Mouse (Mus musculus): ENCODE measurements around the gene Wwc2.
A peak's percentile ranks its signal among the peaks of the same experiment; 100 is the strongest.

The Wwc2 gene

GRCm38 (mm10) chr8:47892419-47892818 lies 98.3 kb downstream of the Wwc2 start:
- DNase-seq, result no peak

GRCm38 (mm10) chr8:47891641-47892040 lies 99.1 kb downstream of the Wwc2 start:
- no peak for DNase-seq

- DNase-seq, result no peak
Measured at GRCm38 (mm10) chr8:47890814-47891210, 99.9 kb downstream of the Wwc2 start.

GRCm38 (mm10) chr8:47889936-47890813 lies 100.5 kb downstream of the Wwc2 start:
- no peak for DNase-seq

- DNase-seq, result no peak
Measured at GRCm38 (mm10) chr8:47888841-47889570, 101.7 kb downstream of the Wwc2 start.

- DNase-seq, result no peak
Measured at GRCm38 (mm10) chr8:47884306-47884705, 106.4 kb downstream of the Wwc2 start.

DNA sequence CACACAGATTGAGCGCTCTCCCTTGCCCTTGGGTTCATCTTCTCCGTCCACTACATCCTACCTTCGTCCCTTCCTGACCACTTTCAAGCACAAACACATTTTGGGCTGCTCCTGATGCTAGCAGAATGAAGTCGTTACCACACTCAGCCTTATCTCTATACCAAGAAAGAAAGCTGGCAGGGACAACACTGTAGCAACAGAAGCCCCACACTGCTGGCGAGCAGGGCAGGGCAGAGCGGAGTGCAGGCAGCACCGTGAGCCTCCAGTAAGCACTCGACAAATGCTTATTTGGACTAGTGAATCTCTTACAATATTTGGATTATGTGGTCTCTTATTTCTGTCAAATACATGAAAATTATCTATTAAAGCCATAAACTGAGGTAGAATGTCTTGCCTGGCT lies 107.0 kb downstream of the Wwc2 start:
- no peak for DNase-seq

DNA sequence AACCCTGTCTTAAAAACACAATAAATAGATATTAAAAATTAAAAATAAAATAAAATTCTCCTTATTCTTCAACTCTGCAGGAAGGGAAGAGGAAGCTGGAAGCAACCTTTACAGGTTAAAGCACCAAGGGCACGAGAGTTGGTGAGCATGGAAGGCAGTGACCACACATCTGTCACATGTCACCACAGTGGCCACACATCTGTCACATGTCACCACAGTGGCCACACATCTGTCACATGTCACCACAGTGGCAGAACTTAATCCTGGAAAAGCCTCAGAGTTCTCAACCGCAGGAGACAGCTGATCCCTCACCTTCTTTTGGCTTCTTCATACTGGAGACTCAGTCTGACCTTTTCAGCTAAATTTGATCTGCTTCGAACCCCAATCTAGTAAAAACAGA lies 112.2 kb downstream of the Wwc2 start:
- no peak for DNase-seq

DNA sequence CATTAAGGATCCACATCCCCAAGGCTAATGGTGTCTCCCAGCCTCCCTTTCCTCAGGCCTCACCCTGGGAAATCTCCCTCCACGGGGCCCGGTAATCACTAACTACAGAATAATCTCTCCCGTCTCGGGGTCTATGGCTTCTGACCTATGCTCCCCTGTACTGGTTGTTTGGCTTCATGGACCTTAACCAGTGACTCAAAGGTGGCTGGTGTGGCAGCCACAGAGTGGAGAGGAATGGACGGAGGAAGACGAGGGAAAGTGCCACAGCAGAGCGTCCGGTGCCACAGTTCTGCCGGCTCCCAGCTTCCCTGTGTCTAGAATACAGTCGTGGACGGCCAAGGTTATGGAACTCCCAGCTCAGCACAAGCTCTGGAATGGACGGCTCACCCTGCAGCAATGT lies 114.9 kb downstream of the Wwc2 start:
- no peak for DNase-seq

GRCm38 (mm10) chr8:47874497-47875178 lies 116.1 kb downstream of the Wwc2 start:
- DNase-seq, result no peak

- DNase-seq, result peak; percentile 40
Measured at GRCm38 (mm10) chr8:47872361-47873107, 118.2 kb downstream of the Wwc2 start.

GRCm38 (mm10) chr8:47867067-47867466 lies 123.7 kb downstream of the Wwc2 start:
- DNase-seq, result peak; percentile 85

DNA sequence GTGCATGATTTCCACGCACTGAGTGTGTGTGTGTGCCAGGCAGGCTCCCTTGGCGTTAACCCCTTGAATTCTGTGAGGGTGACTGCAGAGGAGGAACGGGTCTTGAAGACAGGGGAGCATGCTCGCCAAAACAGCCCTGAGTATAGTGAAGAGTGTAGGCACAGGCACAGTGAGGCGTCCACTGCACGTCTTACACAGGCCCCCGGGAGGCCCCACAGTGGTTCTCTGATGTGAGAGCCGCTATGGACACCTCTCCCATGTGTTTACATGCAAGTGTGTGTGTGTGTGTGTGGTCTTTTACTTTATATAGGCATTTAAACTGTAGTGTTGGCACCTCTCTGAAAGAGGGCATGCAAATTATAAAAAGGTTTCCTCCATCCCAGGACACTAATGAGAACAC lies 124.2 kb downstream of the Wwc2 start:
- DNase-seq, result no peak

GRCm38 (mm10) chr8:47859259-47859658 lies 131.5 kb downstream of the Wwc2 start:
- DNase-seq, result peak; percentile 36

DNA sequence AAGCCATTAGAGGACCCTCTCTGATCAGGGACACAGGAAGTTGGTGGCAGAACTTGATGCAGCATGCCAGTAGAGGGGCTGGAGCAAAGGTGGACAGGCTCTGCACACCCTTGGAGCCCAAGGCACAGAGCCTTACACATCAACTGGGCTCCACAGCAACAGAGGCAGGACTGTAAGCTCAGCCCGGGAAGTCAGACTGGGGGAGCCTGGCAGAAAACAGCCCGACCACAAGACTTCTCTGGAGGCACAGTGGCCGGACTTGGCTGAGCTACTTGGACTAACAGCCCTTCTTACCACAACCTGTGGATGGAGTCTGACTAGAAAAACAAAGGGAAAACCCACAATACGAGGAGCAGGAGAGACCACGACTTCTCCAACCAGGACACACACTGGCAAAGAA lies 137.4 kb downstream of the Wwc2 start:
- no peak for DNase-seq

DNA sequence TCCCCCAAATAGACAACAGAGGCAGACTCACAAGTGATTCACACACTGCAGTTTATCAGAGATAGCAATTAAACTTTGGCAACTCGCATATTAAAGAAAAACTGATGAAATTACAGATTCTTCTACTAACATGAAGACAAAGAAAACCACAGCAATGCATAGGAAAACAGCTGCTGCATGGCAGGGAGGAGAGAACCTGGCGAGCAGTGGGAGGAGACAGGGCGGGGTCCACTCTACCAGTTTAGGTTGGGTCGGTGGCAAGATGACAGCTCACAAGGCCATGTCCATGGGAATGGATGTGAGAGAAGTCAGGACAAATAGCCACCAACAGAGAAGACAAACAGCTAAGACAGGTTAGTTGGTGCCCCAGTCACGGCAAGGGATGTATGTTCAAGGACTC lies 138.0 kb downstream of the Wwc2 start:
- DNase-seq, result no peak

- DNase-seq, result peak; percentile 24
Measured at GRCm38 (mm10) chr8:47851824-47852502, 138.8 kb downstream of the Wwc2 start.

- DNase-seq, result no peak
Measured at GRCm38 (mm10) chr8:47849842-47850241, 140.9 kb downstream of the Wwc2 start.

- DNase-seq, result no peak
Measured at GRCm38 (mm10) chr8:47847931-47848330, 142.8 kb downstream of the Wwc2 start.

DNA sequence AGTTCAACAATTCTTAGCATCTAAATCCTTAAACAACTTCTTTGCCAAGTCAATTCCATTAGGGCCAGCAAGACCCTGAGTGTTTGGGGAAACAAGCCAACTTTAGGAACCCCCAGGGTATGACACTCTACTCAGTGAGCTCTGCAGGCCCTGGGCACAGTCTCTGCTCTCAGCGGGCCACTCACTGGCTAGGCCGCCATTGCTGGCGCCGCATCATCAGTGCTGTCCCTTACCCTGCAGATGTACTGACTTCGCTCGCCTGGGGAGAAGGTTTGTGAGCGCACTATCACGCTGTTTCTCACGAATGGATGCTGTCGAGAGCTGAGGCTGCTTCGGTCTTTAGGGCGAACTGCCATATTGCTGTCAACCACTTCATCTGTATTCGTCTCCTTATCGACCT lies 143.6 kb downstream of the Wwc2 start:
- DNase-seq, result no peak

- no peak for DNase-seq
Measured at GRCm38 (mm10) chr8:47845956-47846355, 144.8 kb downstream of the Wwc2 start.

- DNase-seq, result no peak
Measured at GRCm38 (mm10) chr8:47843651-47844050, 147.1 kb downstream of the Wwc2 start.
